Mouse (Mus musculus) ES-E14 (cell line): ENCODE measurements at regions not wholly inside any gene's neighbourhood (a gene's known extent, or its start where the extent isn't known, plus 50 kb on each side); places are given as distances from the start of the nearest gene placed in this dataset.

Experiments
- HCFC1 ChIP-seq: IDR thresholded peaks from 2 replicates; pipeline ENCODE4 v1.6.1; 2012; ENCODE audit warnings: low read length, inconsistent platforms, borderline replicate concordance; ENCODE audit not compliant: insufficient read depth
- ZC3H11A ChIP-seq: IDR thresholded peaks from 2 replicates; pipeline ENCODE4 v1.6.1; 2012; ENCODE audit warnings: low read depth, mild to moderate bottlenecking, inconsistent platforms, low read length, borderline replicate concordance
- ZNF384 ChIP-seq: IDR thresholded peaks from 2 replicates; pipeline ENCODE4 v1.6.1; 2012; ENCODE audit warnings: low read depth, low read length, inconsistent platforms

DNA sequence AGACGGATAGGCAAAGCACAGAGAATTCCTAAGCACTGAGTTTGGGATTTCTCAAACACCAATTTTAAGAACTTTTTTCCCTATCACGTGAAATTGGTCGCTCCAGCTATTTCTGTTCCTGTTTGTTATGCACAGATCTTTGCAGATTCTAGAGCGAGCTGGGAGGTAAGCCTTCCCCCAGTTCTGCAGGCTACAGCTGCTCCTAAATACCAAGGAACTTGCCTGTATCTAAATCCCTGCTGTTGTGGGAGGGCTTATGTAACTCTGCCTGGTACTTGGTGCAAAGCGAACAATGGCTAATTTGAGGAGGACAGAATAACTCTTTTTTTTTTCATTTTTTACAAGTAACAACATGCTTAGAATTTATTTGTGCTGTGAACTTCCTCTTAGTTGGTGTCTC lies 316.0 kb upstream of the Gm5152 start:
- TF ChIP-seq ZNF384 (no peak), HCFC1 (no peak), ZC3H11A (no peak)
